Mouse (Mus musculus) frontal cortex, adult (tissue): ENCODE measurements at regions not wholly inside any gene's neighbourhood (a gene's known extent, or its start where the extent isn't known, plus 50 kb on each side); places are given as distances from the start of the nearest gene placed in this dataset.

Experiments used
- ATAC-seq: cut with Nextera tagmentation; 2 replicates; pipeline ENCODE4 v1.9.2; 2017; ENCODE audit warnings: mild to moderate bottlenecking, moderate library complexity, mixed read lengths; ENCODE audit not compliant: low TSS enrichment

DNA sequence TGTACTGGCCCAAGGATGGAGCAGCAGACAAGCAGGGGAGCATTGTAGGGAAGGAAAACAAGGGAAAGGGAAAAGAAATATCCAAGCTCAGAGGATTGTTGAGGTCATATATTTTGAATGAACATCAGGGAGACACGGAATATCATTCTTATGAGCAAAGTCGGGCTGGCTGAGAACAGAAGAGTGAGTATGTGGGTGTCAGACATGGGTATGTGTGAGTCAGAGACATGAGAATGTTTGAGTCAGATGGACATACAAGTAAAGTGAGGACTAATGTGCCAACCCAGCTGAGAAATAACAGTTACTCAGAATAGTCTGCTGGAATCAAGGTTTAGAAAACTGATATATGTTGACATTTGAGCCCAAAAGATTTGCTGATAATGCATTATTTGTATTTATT, 1038.9 kb upstream of the Gm597 start:
- ATAC-seq: peak; percentile 87
